Mouse (Mus musculus) brain, embryonic 14.5 days (tissue): ENCODE measurements at regions not wholly inside any gene's neighbourhood (a gene's known extent, or its start where the extent isn't known, plus 50 kb on each side); places are given as distances from the start of the nearest gene placed in this dataset.

Experiments
- DNase-seq: peaks from one replicate; pipeline ENCODE4 v3.0.0-alpha.2; 2011; ENCODE audit warnings: low read depth
- CTCF ChIP-seq: fragments of 200-500 bp; IDR thresholded peaks from 2 replicates; pipeline ENCODE4 v1.5.1; 2012; ENCODE audit warnings: inconsistent platforms, mild to moderate bottlenecking, moderate library complexity, borderline replicate concordance; ENCODE audit not compliant: insufficient read depth, insufficient read length; ENCODE audit errors: extremely low read depth
- POLR2A ChIP-seq: fragments of 200-500 bp; IDR thresholded peaks from 2 replicates; pipeline ENCODE4 v1.6.1; 2012; ENCODE audit warnings: mild to moderate bottlenecking, inconsistent platforms, borderline replicate concordance; ENCODE audit not compliant: poor library complexity, insufficient read depth, insufficient read length, severe bottlenecking; ENCODE audit errors: extremely low read depth

- DNase-seq, result peak; percentile 76
- TF ChIP-seq POLR2A (no peak), CTCF (peak; percentile 75)
These were observed 105.3 kb upstream of the Vangl1 start for GRCm38 (mm10) chr3:102309756-102310155.

GRCm38 (mm10) chr3:102307656-102308055, 103.2 kb upstream of the Vangl1 start:
- TF ChIP-seq CTCF, result no peak
- no peak for TF ChIP-seq POLR2A
- no peak for DNase-seq

- DNase-seq, result no peak
- TF ChIP-seq POLR2A (no peak), CTCF (no peak)
These were observed 87.9 kb upstream of the Vangl1 start for GRCm38 (mm10) chr3:102292385-102292784.

GRCm38 (mm10) chr3:102281983-102282382, 77.5 kb upstream of the Vangl1 start:
- no peak for DNase-seq
- TF ChIP-seq CTCF, result no peak
- no peak for TF ChIP-seq POLR2A

GRCm38 (mm10) chr3:102276758-102277157, 72.3 kb upstream of the Vangl1 start:
- no peak for TF ChIP-seq POLR2A
- no peak for TF ChIP-seq CTCF
- DNase-seq, result no peak

- TF ChIP-seq CTCF, result no peak
- no peak for TF ChIP-seq POLR2A
- DNase-seq, result no peak
These were observed 71.8 kb upstream of the Vangl1 start for GRCm38 (mm10) chr3:102276283-102276682.

GRCm38 (mm10) chr3:102275256-102276022, 70.9 kb upstream of the Vangl1 start:
- TF ChIP-seq POLR2A (no peak), CTCF (no peak)
- DNase-seq, result no peak

- no peak for TF ChIP-seq POLR2A
- TF ChIP-seq CTCF, result no peak
- DNase-seq, result no peak
These were observed 66.3 kb upstream of the Vangl1 start for GRCm38 (mm10) chr3:102270779-102271178.

- no peak for DNase-seq
- TF ChIP-seq CTCF, result no peak
These were observed 65.8 kb upstream of the Vangl1 start for GRCm38 (mm10) chr3:102270257-102270656.

GRCm38 (mm10) chr3:102266136-102266535, 61.6 kb upstream of the Vangl1 start:
- DNase-seq, result no peak
- TF ChIP-seq POLR2A (no peak), CTCF (no peak)

GRCm38 (mm10) chr3:102265146-102265545, 60.7 kb upstream of the Vangl1 start:
- DNase-seq, result no peak
- TF ChIP-seq CTCF, result no peak
- TF ChIP-seq POLR2A, result no peak

GRCm38 (mm10) chr3:102263326-102263725, 58.8 kb upstream of the Vangl1 start:
- DNase-seq, result no peak
- no peak for TF ChIP-seq CTCF
- TF ChIP-seq POLR2A, result no peak
